Mouse (Mus musculus) adrenal gland, adult 2 months (tissue): ENCODE measurements around the gene Tuba1a. TPM values are rescaled to one million over a fixed set of nuclear protein-coding genes. Genes with fewer than 3 reads are reported as not detected.
"Not testable (repeated sequence)": the region's sequence is repeated elsewhere in the genome, so short reads cannot be mapped to it uniquely, and the experiment has no call there.

Source experiments
- DNase-seq: peaks from one replicate; pipeline ENCODE4 v3.0.0; 2021
- polyA plus RNA-seq: library from polyadenylated mRNA; depleted of rRNA; stranded (reverse); fragments of >200 nt; gene quantifications from 2 replicates; pipeline ENCODE4 v1.2.3, GENCODE M21; 2012
- total RNA-seq, 2 experiments: library from RNA; stranded (reverse); gene quantifications; 2 replicates each; pipeline ENCODE4 v1.2.3; 2021

Tuba1a gene
- total and polyA plus RNA-seq, 3 experiments = 63.2 to 133 (median 125) TPM

- no peak for DNase-seq
Observed at GRCm38 (mm10) chr15:98956000-98956399, 2.5 kb upstream of the Tuba1a start.

DNA sequence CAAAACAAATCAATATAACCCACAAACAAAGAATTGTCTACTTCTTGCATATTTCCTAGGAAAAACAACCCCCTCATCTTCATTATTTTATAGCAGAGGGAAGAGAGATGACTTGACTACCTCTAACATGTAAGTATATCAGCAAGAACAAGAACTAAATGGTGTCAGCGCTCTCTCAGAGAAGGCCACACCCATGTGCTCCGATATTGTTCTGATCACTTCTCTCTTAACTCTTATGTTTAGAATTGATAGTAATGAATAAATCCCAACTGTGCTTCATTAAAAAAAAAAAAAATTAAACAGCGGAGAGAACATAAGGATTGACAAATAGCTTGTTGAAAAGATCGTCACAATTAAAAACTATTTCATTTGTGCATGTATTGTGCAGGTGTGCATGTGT is 1.8 kb upstream of the Tuba1a start:
- no peak for DNase-seq

DNA sequence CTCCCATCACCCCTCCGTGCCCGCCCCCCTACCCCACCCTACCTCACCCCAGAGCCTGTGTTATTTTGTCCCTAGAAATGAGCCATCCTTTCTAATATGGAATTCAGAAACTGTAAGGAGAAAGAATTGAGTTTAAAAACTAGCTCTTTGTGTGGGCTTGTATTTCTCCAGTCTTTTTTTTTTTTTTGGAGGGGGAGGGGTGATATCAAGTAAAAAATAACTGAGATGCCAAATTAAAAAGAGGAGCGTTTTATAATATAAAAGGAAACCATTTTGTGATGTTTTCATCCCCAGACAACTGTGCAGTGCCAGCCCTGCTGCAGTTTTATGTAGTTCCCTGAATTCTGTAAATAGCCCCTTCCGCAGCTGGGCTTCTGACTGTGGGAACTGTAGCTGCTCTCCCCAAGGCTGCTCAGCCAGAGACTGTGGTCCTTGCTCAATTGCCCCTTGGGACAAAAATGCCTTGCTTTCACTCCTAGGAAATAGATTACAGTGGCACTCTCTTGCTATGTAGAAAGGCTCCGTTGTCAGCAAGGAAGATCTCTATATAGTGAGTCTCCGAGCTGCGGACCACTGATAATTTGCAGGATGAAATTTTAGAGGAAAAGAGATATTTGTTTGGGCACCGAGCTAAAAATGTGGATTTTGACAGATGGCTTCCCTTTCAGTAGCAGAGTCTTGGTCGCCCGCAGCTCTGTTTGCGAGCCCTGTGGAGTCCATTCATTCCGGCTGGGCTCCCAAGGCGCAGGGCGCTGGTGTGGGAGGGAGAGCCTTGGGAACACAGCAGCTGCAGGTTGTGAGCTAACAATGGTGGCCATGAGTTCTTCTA is 1.1 kb upstream of the Tuba1a start:
- no peak for DNase-seq

- peak; percentile 84 for DNase-seq
Observed at GRCm38 (mm10) chr15:98952751-98953400, 627 bp downstream of the Tuba1a start.

DNA sequence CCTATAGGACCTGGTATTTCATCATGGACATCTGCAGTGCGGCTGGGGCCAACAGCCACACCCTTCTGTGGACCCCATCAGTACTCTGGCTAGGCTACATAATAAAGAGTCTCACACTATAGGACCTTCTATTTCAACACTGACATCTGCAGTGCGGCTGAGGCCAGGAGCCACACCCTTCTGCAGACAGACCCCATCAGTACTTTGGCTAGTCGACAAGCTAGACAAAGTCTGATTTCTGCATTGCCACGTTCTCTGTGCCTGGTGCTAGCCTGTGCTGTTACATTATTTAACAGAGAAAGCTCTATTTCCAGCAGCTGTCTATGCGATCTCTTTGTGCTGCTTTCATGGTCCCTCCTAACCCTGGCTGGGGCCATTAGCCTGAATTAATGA is 1.4 kb downstream of the Tuba1a start:
- DNase-seq = no peak

GRCm38 (mm10) chr15:98951122-98952062 is 2.1 kb downstream of the Tuba1a start:
- DNase-seq = not testable (repeated sequence)

DNA sequence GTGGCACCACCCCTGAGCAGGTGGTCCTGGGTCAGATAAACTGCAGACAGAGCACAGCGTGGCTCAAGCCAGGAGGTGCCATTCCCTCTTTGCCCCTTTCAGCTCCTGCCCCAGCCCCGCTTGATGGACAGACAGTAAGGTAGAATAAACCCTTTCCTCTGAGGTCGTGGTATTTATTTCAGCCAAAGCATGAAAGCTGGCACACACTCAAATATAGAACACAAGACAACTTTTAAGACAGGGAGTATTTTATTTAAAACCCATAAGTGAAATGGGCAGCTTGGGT is 4.0 kb downstream of the Tuba1a start:
- DNase-seq = no peak

DNA sequence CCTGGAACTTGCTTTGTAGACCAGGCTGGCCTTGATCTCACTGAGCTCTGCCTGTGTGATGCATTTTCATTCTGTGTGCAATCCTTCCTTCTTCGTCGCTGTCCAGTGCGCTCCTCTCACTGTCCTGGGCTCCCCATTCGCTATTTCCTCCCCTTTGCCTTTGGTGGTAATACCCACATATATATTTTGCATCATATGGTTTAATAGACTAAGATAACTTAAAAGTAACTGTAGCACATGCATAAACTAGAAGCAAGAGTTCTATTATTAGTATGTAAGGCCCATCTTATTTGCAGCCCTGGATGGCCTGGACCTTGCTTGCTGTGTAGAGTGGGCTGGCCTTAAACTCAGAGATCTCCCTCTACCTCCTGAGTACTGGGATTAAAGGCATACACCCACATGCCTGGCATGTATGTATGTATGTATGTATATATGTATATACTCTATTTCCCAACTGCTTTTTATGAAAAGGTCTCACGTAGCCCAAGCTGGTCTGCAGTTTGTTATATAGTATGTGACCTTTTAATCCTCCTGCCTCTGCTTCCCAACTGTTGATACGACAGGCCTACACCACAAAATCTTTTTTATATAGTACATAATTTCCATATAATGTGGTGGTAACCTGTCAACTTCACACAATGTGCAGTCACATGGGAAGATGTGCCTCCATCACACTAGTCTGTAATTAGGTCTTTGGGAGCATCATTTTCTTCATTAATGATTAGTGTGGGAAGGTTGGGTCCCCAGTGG is 4.5 kb downstream of the Tuba1a start:
- DNase-seq = no peak

DNA sequence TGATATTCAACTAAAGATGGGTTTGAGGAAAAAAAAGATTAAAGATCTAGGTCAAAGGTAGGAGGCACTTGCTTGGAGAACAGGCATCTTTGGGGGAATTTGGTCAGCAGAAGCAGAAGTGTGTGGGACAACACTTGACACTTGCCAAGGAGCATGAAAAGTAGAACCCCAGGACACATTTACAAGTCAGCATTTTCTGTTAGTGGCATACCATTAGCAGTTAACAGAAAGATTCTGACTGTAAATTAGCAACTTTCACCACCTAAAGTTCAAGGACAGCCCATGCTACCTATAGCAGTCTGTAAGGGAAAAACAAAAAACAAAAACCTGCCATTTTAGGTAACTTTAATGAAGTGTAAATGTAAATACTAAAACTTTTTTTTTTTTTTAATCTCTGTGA is 5.1 kb downstream of the Tuba1a start:
- DNase-seq = no peak

GRCm38 (mm10) chr15:98947884-98948283 is 5.6 kb downstream of the Tuba1a start:
- DNase-seq = no peak

DNA sequence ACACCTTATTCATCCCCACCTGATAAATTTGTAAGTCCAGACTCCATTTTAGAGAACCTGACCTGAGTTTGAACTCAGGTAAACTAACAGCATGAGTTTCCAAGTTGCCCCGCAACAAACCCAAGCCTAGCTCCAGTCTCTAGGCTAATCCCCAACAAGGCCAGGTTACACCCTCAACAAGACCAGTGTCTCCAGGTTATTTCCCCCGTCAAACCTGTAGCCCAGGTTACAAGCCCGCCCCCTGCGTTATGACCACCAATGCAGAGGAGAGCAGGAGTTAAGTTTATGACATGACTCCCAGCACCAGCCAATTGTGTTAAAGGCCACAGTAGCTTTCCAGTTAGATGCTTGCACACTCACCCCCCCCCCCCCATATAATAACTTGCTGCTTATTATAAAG is 10.4 kb downstream of the Tuba1a start:
- no peak for DNase-seq

GRCm38 (mm10) chr15:98942081-98942480 is 11.4 kb downstream of the Tuba1a start:
- peak; percentile 38 for DNase-seq

DNA sequence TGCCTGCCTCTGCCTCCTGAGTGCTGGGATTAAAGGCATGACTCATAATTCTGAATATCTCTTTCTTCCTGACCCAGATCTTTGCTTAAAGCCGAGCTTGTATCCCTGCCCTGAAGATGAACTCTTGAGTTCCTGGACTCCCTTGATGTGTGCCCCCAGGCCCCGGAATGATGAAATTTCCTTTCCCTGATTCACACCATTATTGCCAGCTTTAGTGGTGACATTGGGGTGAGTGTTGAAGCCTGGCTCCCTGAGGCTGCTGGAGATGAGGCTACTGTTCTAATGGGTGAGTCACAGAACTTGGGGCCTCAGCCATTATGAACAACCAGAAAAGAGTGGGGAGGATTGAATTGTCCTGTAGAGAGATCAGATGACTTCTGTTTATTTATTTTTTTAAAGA is 12.0 kb downstream of the Tuba1a start:
- no peak for DNase-seq

GRCm38 (mm10) chr15:98940816-98941215 is 12.7 kb downstream of the Tuba1a start:
- DNase-seq = peak; percentile 76

DNA sequence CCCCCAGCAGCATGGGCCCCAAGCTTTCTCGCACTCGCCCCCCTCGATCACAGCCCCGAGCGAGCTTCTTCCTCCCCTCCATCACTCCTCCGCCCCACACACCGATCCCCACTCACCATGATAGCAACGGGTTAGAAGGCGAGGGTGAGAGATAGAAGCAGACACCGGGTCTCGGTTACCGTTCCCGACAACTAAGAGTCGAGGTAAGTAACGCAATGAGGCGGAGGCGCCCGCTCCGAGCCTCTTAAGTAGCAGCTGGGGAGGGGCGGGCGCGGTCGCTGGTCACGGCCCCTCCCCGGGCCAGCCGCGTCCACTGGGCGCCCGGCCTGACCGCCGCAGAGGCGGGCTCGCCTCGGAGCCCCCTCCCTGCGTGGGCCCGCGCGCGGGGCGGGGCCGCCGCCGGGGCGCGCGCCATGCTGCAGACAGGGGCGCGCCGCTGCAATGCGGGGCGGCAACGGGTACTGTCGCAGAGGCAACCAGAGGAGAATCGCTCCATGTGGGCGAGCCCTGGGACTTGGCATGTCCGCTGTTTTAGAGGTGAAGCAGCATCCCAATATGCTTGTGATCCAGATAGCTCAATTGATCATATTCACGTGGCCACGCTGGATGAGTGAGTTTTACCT is 19.2 kb downstream of the Tuba1a start, which contains the start of gene Tuba1b:
Tuba1b (minus strand) TSS at position 349 of the 623 bp plus-strand sequence.
- peak; percentile 95 for DNase-seq

- peak; percentile 95 for DNase-seq
Observed at GRCm38 (mm10) chr15:98933833-98934216, 19.7 kb downstream of the Tuba1a start.

DNA sequence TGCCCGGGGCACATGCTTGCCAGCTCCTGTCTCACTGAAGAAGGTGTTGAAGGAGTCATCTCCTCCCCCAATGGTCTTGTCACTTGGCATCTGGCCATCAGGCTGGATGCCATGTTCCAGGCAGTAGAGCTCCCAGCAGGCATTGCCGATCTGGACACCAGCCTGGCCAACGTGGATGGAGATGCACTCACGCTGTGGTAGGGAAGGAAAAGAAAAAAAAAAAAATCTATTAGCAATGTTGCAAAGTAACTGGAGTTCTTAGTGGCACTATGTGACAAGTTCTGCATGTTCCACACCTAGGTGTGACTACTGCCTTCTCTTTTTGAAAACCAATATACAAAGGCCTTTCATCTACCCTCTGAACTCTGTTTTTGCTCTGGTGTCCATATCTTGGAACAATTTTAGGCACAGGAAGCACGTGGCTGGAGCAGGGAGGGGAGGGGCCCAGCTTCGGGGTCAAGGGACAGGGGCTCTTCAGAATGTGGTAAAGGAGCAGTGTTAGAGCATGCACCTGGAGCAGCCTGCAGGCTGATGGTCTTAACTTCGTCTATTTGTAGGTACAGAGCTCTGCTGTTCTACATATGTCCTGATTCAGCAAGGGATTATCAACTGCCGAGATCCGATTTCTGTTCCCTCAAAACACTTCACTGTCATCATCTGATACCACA is 20.4 kb downstream of the Tuba1a start:
- DNase-seq = not testable (repeated sequence)

GRCm38 (mm10) chr15:98930998-98931397 is 22.5 kb downstream of the Tuba1a start:
- DNase-seq = no peak

DNA sequence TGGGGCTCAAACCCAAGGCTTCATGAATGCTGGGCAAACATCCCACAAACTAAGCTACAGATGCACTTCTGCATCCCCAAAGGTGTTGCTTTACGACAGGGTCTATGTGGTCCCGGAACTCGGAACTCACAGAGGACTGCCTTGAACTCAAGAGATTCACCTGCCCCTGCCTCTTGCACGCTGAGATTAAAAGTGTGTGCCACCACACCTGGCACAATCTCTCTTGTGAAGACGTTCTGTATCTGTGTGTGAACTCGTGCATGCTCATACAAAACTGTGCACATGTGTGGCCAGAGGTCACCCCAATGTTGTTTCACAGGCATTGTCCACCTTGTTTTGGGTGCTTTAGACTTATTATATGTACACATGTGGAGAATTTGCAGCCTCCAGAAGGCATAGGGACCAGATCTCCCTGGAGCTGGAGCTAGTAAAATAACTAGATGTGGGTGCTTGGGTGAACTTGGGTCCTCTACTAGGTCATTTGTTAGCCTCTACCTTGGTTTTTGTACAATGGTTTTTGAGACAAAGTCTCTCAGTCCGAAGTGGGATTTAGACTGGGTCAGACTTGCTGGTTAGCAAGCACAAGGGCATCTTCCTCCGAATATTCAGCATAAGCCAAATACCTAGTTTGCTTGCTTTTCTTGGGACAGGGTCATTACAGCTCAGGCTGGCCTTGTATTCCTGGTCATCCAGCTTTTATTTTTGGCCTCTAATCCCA is 23.3 kb downstream of the Tuba1a start:
- no peak for DNase-seq

- DNase-seq = peak; percentile 86
Observed at GRCm38 (mm10) chr15:98928598-98929240, 24.8 kb downstream of the Tuba1a start.
